Mouse (Mus musculus) CH12.LX (cell line): ENCODE measurements at regions not wholly inside any gene's neighbourhood (a gene's known extent, or its start where the extent isn't known, plus 50 kb on each side); places are given as distances from the start of the nearest gene placed in this dataset.
"Not testable (repeated sequence)": the region's sequence is repeated elsewhere in the genome, so short reads cannot be mapped to it uniquely, and the experiment has no call there.

Experiments used
- DNase-seq: peaks from one replicate; pipeline ENCODE4 v3.0.0-alpha.2; 2013; ENCODE audit errors: extremely low read depth
- H3K27ac ChIP-seq: 2 replicates; pipeline ENCODE4 v1.5.1; 2012; ENCODE audit warnings: low read depth, mild to moderate bottlenecking, control low read depth, moderate library complexity; ENCODE audit not compliant: insufficient read depth
- H3K27me3 ChIP-seq: replicated peaks from 2 replicates; pipeline ENCODE3; 2012; ENCODE audit warnings: inconsistent platforms
- H3K36me3 ChIP-seq, 2 experiments: replicated peaks in 1 of 2; 2 replicates each; pipeline versions ENCODE3 to v1.6.1; 2012; ENCODE audit warnings: inconsistent platforms in 1 of 2, low read length in 1 of 2, mild to moderate bottlenecking in 1 of 2, mixed read lengths in 1 of 2, moderate library complexity in 1 of 2; ENCODE audit not compliant: control insufficient read depth in 1 of 2, insufficient read depth in 1 of 2
- H3K4me1 ChIP-seq, 2 experiments: 2 replicates each; pipeline ENCODE4 v1.6.1; 2012; ENCODE audit warnings: inconsistent platforms in 1 of 2, moderate library complexity in 1 of 2; ENCODE audit not compliant: insufficient read depth in 2 of 2, control insufficient read depth in 1 of 2
- H3K4me2 ChIP-seq: 2 replicates; pipeline ENCODE4 v1.6.1; 2012; ENCODE audit warnings: low read depth, mild to moderate bottlenecking, control low read depth; ENCODE audit not compliant: poor library complexity, insufficient read depth, severe bottlenecking
- H3K4me3 ChIP-seq, 3 experiments: fragments of 150-350 bp in 1 of 3; sonication (generic) in 1 of 3; replicated peaks in 1 of 3; 2 replicates each; pipeline versions ENCODE3 to v1.5.1; 2011 to 2012; ENCODE audit warnings: low read depth in 2 of 3, low read length in 2 of 3, mild to moderate bottlenecking in 2 of 3, moderate library complexity in 2 of 3, control low read depth in 1 of 3, improper control_type of control experiment in 1 of 3, inconsistent platforms in 1 of 3, mixed read lengths in 1 of 3; ENCODE audit not compliant: poor library complexity in 1 of 3
- H3K79me2 ChIP-seq: replicated peaks from 2 replicates; pipeline ENCODE4 v1.6.1; 2012; ENCODE audit warnings: mild to moderate bottlenecking, moderate library complexity; ENCODE audit not compliant: control insufficient read depth, poor library complexity, insufficient read depth, severe bottlenecking; ENCODE audit errors: extremely low read depth
- H3K9ac ChIP-seq: 2 replicates; pipeline ENCODE4 v1.6.1; 2012; ENCODE audit warnings: low read depth, mild to moderate bottlenecking, control low read depth, moderate library complexity; ENCODE audit not compliant: insufficient read depth
- H3K9me3 ChIP-seq: replicated peaks from 2 replicates; pipeline ENCODE3; 2012; ENCODE audit warnings: low read length, inconsistent platforms, mixed read lengths
- CHD2 ChIP-seq: IDR thresholded peaks from 2 replicates; pipeline ENCODE4 v1.6.1; 2011; ENCODE audit warnings: low read length, improper control_type of control experiment
- JUN ChIP-seq: IDR thresholded peaks from 2 replicates; pipeline ENCODE4 v1.6.1; 2011; ENCODE audit warnings: low read depth, mild to moderate bottlenecking, low read length, improper control_type of control experiment, moderate library complexity; ENCODE audit not compliant: insufficient read depth
- JUND ChIP-seq: conservative IDR thresholded peaks from 2 replicates; pipeline ENCODE4 v1.6.1; 2011; ENCODE audit warnings: low read depth, low read length, improper control_type of control experiment
- KAT2A ChIP-seq: IDR thresholded peaks from 2 replicates; pipeline ENCODE4 v1.6.1; 2012; ENCODE audit warnings: low read length, improper control_type of control experiment, inconsistent platforms; ENCODE audit not compliant: insufficient replicate concordance
- MAFK ChIP-seq: IDR thresholded peaks from 2 replicates; pipeline ENCODE4 v1.6.1; 2011; ENCODE audit warnings: low read length, improper control_type of control experiment; ENCODE audit not compliant: insufficient replicate concordance
- MAX ChIP-seq: IDR thresholded peaks from 2 replicates; pipeline ENCODE4 v1.6.1; 2011; ENCODE audit warnings: low read length, improper control_type of control experiment
- MAZ ChIP-seq: IDR thresholded peaks from 2 replicates; pipeline ENCODE4 v1.6.1; 2012; ENCODE audit warnings: low read depth, mild to moderate bottlenecking, inconsistent platforms, low read length, improper control_type of control experiment, moderate library complexity
- MXI1 ChIP-seq: IDR thresholded peaks from 2 replicates; pipeline ENCODE4 v1.6.1; 2011; ENCODE audit warnings: mild to moderate bottlenecking, low read depth, low read length, improper control_type of control experiment
- NRF1 ChIP-seq: IDR thresholded peaks from 2 replicates; pipeline ENCODE4 v1.6.1; 2014; ENCODE audit warnings: low read depth, mild to moderate bottlenecking, inconsistent platforms, low read length, improper control_type of control experiment, moderate library complexity
- PAX5 ChIP-seq: IDR thresholded peaks from 2 replicates; pipeline ENCODE4 v1.6.1; 2012; ENCODE audit warnings: low read length, inconsistent platforms, mixed read lengths
- POLR2A ChIP-seq: IDR thresholded peaks from 2 replicates; pipeline ENCODE4 v1.6.1; 2011; ENCODE audit warnings: low read depth, mild to moderate bottlenecking, improper control_type of control experiment, low read length
- SMC3 ChIP-seq: IDR thresholded peaks from 2 replicates; pipeline ENCODE4 v1.6.1; 2011; ENCODE audit warnings: low read depth, low read length, improper control_type of control experiment
- UBTF ChIP-seq: IDR thresholded peaks from 2 replicates; pipeline ENCODE4 v1.6.1; 2012; ENCODE audit warnings: low read depth, mild to moderate bottlenecking, inconsistent platforms, low read length, improper control_type of control experiment, moderate library complexity
- USF1 ChIP-seq: IDR thresholded peaks from 2 replicates; pipeline ENCODE4 v1.6.1; 2014; ENCODE audit warnings: low read depth, mild to moderate bottlenecking, inconsistent platforms, low read length, improper control_type of control experiment
- USF2 ChIP-seq: conservative IDR thresholded peaks from 2 replicates; pipeline ENCODE4 v1.6.1; 2011; ENCODE audit warnings: low read depth, low read length, improper control_type of control experiment
- ZMIZ1 ChIP-seq: IDR thresholded peaks from 2 replicates; pipeline ENCODE4 v1.6.1; 2012; ENCODE audit warnings: low read depth, mild to moderate bottlenecking, inconsistent platforms, low read length, improper control_type of control experiment
- dilution Hi-C: fragments of 300-500 bp; cut with MboI; formaldehyde crosslinking; loops from 2 replicates; pipeline ENCODE4 v1.14.3; 2020; ENCODE audit warnings: low sequenced_read_pairs; ENCODE audit not compliant: extremely low pct_unique_long_range_greater_than_20kb, extremely low pct_ligation_motif_present
- in situ Hi-C: fragments of 300-500 bp; cut with MboI; formaldehyde crosslinking; loops from 3 replicates; pipeline ENCODE4 v1.14.3; 2019; ENCODE audit warnings: low sequenced_read_pairs, low pct_ligation_motif_present, low pct_unique_long_range_greater_than_20kb, mixed read lengths

GRCm38 (mm10) chr6:84305093-84305492, 288.6 kb downstream of the Cyp26b1 start:
- H3K4me3 ChIP-seq = no peak overlapping the region
- H3K4me2 ChIP-seq = no peak overlapping the region
- no peak overlapping the region for H3K9ac ChIP-seq
- in situ Hi-C loops (no loop called here), dilution Hi-C loops (no loop called here)
- DNase-seq = no peak
- H3K4me1 ChIP-seq = no peaks in the 10 kb centered on the region
- TF ChIP-seq MAX = no peak
- no peak for TF ChIP-seq ZMIZ1
- no peak for TF ChIP-seq MXI1
- TF ChIP-seq POLR2A = no peak
- TF ChIP-seq JUND = no peak
- no peak for TF ChIP-seq JUN
- no peak for TF ChIP-seq USF2
- no peaks in the 10 kb centered on the region for H3K36me3 ChIP-seq
- H3K9me3 ChIP-seq = no peaks in the 10 kb centered on the region
- H3K27ac ChIP-seq = no peak overlapping the region
- peaks cover 90% of the 10 kb centered on the region for H3K27me3 ChIP-seq
- no peaks in the 10 kb centered on the region for H3K79me2 ChIP-seq

- in situ Hi-C loops, DNase-seq, H3K79me2 ChIP-seq: not testable (repeated sequence)
Observed at GRCm38 (mm10) chr6:84302916-84303315, 290.8 kb downstream of the Cyp26b1 start.

GRCm38 (mm10) chr6:84299936-84300335, 291.5 kb downstream of the Dysf start:
- Histone ChIP-seq H3K9me3 (no peaks in the 10 kb centered on the region), H3K9ac (no peak overlapping the region), H3K27me3 (peaks cover 83% of the 10 kb centered on the region), H3K4me2 (no peak overlapping the region), H3K27ac (no peak overlapping the region), H3K4me1 (no peaks in the 10 kb centered on the region), H3K4me3 (no peak overlapping the region), H3K79me2 (no peaks in the 10 kb centered on the region), H3K36me3 (no peaks in the 10 kb centered on the region)
- in situ Hi-C loops (no loop called here), dilution Hi-C loops (no loop called here)
- no peak for TF ChIP-seq USF1
- no peak for TF ChIP-seq KAT2A
- no peak for TF ChIP-seq SMC3
- no peak for TF ChIP-seq ZMIZ1
- TF ChIP-seq CHD2 = no peak
- no peak for TF ChIP-seq MAZ
- TF ChIP-seq PAX5 = no peak
- no peak for TF ChIP-seq MAFK
- no peak for TF ChIP-seq UBTF
- TF ChIP-seq USF2 = no peak
- no peak for TF ChIP-seq NRF1
- DNase-seq = no peak

More at GRCm38 (mm10) chr6:84302916-84303315, 290.8 kb downstream of the Cyp26b1 start:
- dilution Hi-C loops, H3K36me3 ChIP-seq, H3K4me1 ChIP-seq, H3K4me2 ChIP-seq, H3K4me3 ChIP-seq, H3K9me3 ChIP-seq, H3K9ac ChIP-seq, H3K27ac ChIP-seq: not testable (repeated sequence)
- peaks cover 89% of the 10 kb centered on the region for H3K27me3 ChIP-seq
